Mouse (Mus musculus): ENCODE data around the gene Espnl.

DNA sequence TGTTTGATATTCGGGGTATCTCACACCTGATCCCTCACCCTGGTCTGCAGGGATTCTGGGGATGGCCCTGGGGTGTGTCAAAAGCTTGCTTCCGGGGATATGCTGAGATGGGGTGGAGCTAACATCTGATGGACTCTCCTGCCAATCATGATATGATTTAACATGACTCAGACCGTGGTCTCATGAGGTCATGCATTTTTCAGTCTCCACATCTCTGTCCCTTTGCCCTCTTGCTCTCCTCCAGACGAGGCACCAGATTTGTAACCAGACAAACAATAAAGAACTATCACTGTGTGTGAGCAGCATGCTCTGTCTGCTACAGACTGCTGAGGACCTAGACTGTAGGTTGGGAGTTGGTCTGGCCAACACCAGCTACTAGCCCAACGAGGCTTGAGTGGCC is 40.2 kb downstream of the Espnl start:
- no peak for TF ChIP-seq POLR2A (IDR thresholded peaks at IDR 0.05; ENCODE audit: low read depth, low read length)
- TF ChIP-seq CTCF (conservative IDR thresholded peaks at IDR 0.05; ENCODE audit: insufficient read depth, insufficient read length, low read depth, low read length): no peak

Data from kidney, adult 2 months (tissue).